Mouse (Mus musculus): ENCODE measurements around the gene Pnp.
"Not testable (repeated sequence)": the region's sequence is repeated elsewhere in the genome, so short reads cannot be mapped to it uniquely, and the experiment has no call there.

The Pnp gene

GRCm38 (mm10) chr14:50930754-50931492 lies at the start of gene Pnp, which contains the start of gene Pip4p1:
TSS of gene Pnp (plus strand) at chr14:50931082.
TSS of gene Pip4p1 (minus strand) at chr14:50930856.
- peak; percentile 98 for DNase-seq (ENCODE audit: low read depth in 2 of 2, low spot score in 2 of 2)

GRCm38 (mm10) chr14:50891621-50892020 lies 39.3 kb upstream of the Pnp start:
- DNase-seq (ENCODE audit: low read depth in 2 of 2, low spot score in 2 of 2), result no peak

- DNase-seq (ENCODE audit: low read depth in 2 of 2, low spot score in 2 of 2), result no peak
Observed at GRCm38 (mm10) chr14:50892091-50892490, 38.8 kb upstream of the Pnp start.

- DNase-seq (ENCODE audit: low read depth in 2 of 2, low spot score in 2 of 2), result no peak
Observed at GRCm38 (mm10) chr14:50892541-50893459, 38.1 kb upstream of the Pnp start.

GRCm38 (mm10) chr14:50895407-50895806 lies 35.5 kb upstream of the Pnp start:
- no peak for DNase-seq (ENCODE audit: low read depth in 2 of 2, low spot score in 2 of 2)

GRCm38 (mm10) chr14:50895985-50896746 lies 34.7 kb upstream of the Pnp start:
- no peak for DNase-seq (ENCODE audit: low read depth in 2 of 2, low spot score in 2 of 2)

GRCm38 (mm10) chr14:50896747-50897373 lies 34.0 kb upstream of the Pnp start:
- DNase-seq (ENCODE audit: low read depth in 2 of 2, low spot score in 2 of 2), result no peak

GRCm38 (mm10) chr14:50897374-50897765 lies 33.5 kb upstream of the Pnp start, which contains the start of gene Klhl33:
TSS of gene Klhl33 (minus strand) at chr14:50897507.
- DNase-seq (ENCODE audit: low read depth in 2 of 2, low spot score in 2 of 2), result no peak

- DNase-seq (ENCODE audit: low read depth in 2 of 2, low spot score in 2 of 2), result not testable (repeated sequence)
Observed at GRCm38 (mm10) chr14:50897992-50898391, 32.9 kb upstream of the Pnp start.

GRCm38 (mm10) chr14:50903973-50904827 lies 26.7 kb upstream of the Pnp start:
- no peak for DNase-seq (ENCODE audit: low read depth in 2 of 2, low spot score in 2 of 2)

- DNase-seq (ENCODE audit: low read depth in 2 of 2, low spot score in 2 of 2), result no peak
Observed at GRCm38 (mm10) chr14:50904828-50905129, 26.1 kb upstream of the Pnp start.

- not testable (repeated sequence) for DNase-seq (ENCODE audit: low read depth in 2 of 2, low spot score in 2 of 2)
Observed at GRCm38 (mm10) chr14:50905327-50905726, 25.6 kb upstream of the Pnp start.

- DNase-seq (ENCODE audit: low read depth in 2 of 2, low spot score in 2 of 2), result no peak
Observed at GRCm38 (mm10) chr14:50908126-50908525, 22.8 kb upstream of the Pnp start.

- no peak for DNase-seq (ENCODE audit: low read depth in 2 of 2, low spot score in 2 of 2)
Observed at GRCm38 (mm10) chr14:50911356-50911755, 19.5 kb upstream of the Pnp start.

- not testable (repeated sequence) for DNase-seq (ENCODE audit: low read depth in 2 of 2, low spot score in 2 of 2)
Observed at GRCm38 (mm10) chr14:50923437-50923836, 7.4 kb upstream of the Pnp start.

- DNase-seq (ENCODE audit: low read depth in 2 of 2, low spot score in 2 of 2), result peak; percentile 96 to 98
Observed at GRCm38 (mm10) chr14:50924281-50925064, 6.4 kb upstream of the Pnp start, which contains the start of the genes Osgep and Apex1. TSS of gene Osgep (minus strand) at chr14:50924893. TSS of gene Apex1 (plus strand) at chr14:50924968.

- DNase-seq (ENCODE audit: low read depth in 2 of 2, low spot score in 2 of 2), result no peak
Observed at GRCm38 (mm10) chr14:50925111-50925920, 5.6 kb upstream of the Pnp start.

- no peak for DNase-seq (ENCODE audit: low read depth in 2 of 2, low spot score in 2 of 2)
Observed at GRCm38 (mm10) chr14:50927366-50927765, 3.5 kb upstream of the Pnp start.
